ENCODE assay signal across 15 mouse cellular contexts in genomic region chr6:32203389-32203788, GRCm38 (mm10).
A peak's percentile ranks its signal among the peaks of the same experiment; 100 is the strongest.
DNase-seq lines count a peak whose midpoint lies in the region; ATAC-seq and TF ChIP-seq lines count a peak whose summit lies in the region.
"Had no signal": no experiment of that assay in that cellular context is flagged by ENCODE, and none has a peak within 500 bp of the region (broad histone marks: within the 10 kb centered on the region; RNA-seq: fewer than 3 reads in every experiment).

No protein-coding gene starts in this region.

- no peak for ATAC-seq in hindbrain, embryonic 13.5 days (ENCODE audit: low FRiP score)
- ATAC-seq in hindbrain, embryonic 12.5 days (ENCODE audit: low FRiP score): no peak
- ATAC-seq in neural tube, embryonic 13.5 days (ENCODE audit: low read depth): peak; percentile 23; the same call in 1 of the 2 replicates
- ATAC-seq in hindbrain, postnatal 0 days: peak; percentile 58; the same call in 1 of the 2 replicates
- ATAC-seq in megakaryocyte progenitor cell, adult 5-6 weeks (replicated peaks; ENCODE audit: poor library complexity): no peak
- ATAC-seq: CD4-positive, CD25-positive, alpha-beta regulatory T cell, adult 4 months; intestine, embryonic 16.5 days; liver, postnatal 0 days had no signal

- WGBS in hindbrain, embryonic 13.5 days: 37% methylated on average over 4 of the region's 4 CpGs
- 44% methylated on average over 4 of the region's 4 CpGs for WGBS in hindbrain, embryonic 12.5 days
- 25% methylated on average over 4 of the region's 4 CpGs for whole genome bisulfite sequencing in neural tube, embryonic 13.5 days
- WGBS in hindbrain, postnatal 0 days: 14% methylated on average over 4 of the region's 4 CpGs

- TF ChIP-seq CTCF in hindbrain, postnatal 0 days (IDR thresholded peaks at IDR 0.05; ENCODE audit: low read depth): no peak

- H3K27ac ChIP-seq in hindbrain, embryonic 13.5 days: peak overlapping the region; percentile 62
- H3K27ac ChIP-seq in hindbrain, embryonic 12.5 days: no peak overlapping the region
- H3K27ac ChIP-seq in neural tube, embryonic 13.5 days (replicated peaks): peak overlapping the region; percentile 64
- no peak overlapping the region for H3K27ac ChIP-seq in hindbrain, postnatal 0 days
- H3K27ac ChIP-seq: heart, embryonic 13.5 days; limb, embryonic 12.5 days; macrophage had no signal

- H3K9me3 ChIP-seq in hindbrain, embryonic 13.5 days: no peaks in the 10 kb centered on the region
- no peaks in the 10 kb centered on the region for H3K9me3 ChIP-seq in hindbrain, embryonic 12.5 days (replicated peaks)
- no peaks in the 10 kb centered on the region for H3K9me3 ChIP-seq in neural tube, embryonic 13.5 days
- H3K9me3 ChIP-seq in hindbrain, postnatal 0 days (ENCODE audit: low read length): no peaks in the 10 kb centered on the region
- H3K9me3 ChIP-seq: heart, embryonic 13.5 days; limb, embryonic 12.5 days had no signal

- H3K27me3 ChIP-seq in hindbrain, embryonic 13.5 days: no peaks in the 10 kb centered on the region
- H3K27me3 ChIP-seq in hindbrain, embryonic 12.5 days: no peaks in the 10 kb centered on the region
- no peaks in the 10 kb centered on the region for H3K27me3 ChIP-seq in neural tube, embryonic 13.5 days
- H3K27me3 ChIP-seq in hindbrain, postnatal 0 days (ENCODE audit: insufficient read depth, low read length): no peaks in the 10 kb centered on the region
- H3K27me3 ChIP-seq: heart, embryonic 13.5 days; limb, embryonic 12.5 days had no signal

- H3K9ac ChIP-seq in hindbrain, embryonic 13.5 days: no peak overlapping the region
- H3K9ac ChIP-seq in hindbrain, embryonic 12.5 days: no peak overlapping the region
- no peak overlapping the region for H3K9ac ChIP-seq in neural tube, embryonic 13.5 days
- no peak overlapping the region for H3K9ac ChIP-seq in hindbrain, postnatal 0 days (replicated peaks; ENCODE audit: low read length)
- H3K9ac ChIP-seq: heart, embryonic 13.5 days; limb, embryonic 12.5 days; liver, postnatal 0 days had no signal

- peaks cover 21% of the 10 kb centered on the region for H3K4me1 ChIP-seq in hindbrain, embryonic 13.5 days (replicated peaks)
- peaks cover 2% of the 10 kb centered on the region; the same call in 1 of the 2 replicates for H3K4me1 ChIP-seq in hindbrain, embryonic 12.5 days
- peaks cover 20% of the 10 kb centered on the region for H3K4me1 ChIP-seq in neural tube, embryonic 13.5 days (replicated peaks)
- H3K4me1 ChIP-seq in hindbrain, postnatal 0 days (ENCODE audit: insufficient read depth, low read length): no peaks in the 10 kb centered on the region
- H3K4me1 ChIP-seq: heart, embryonic 13.5 days had no signal

- no peak overlapping the region for H3K4me2 ChIP-seq in hindbrain, embryonic 13.5 days
- H3K4me2 ChIP-seq in hindbrain, embryonic 12.5 days (replicated peaks): no peak overlapping the region
- H3K4me2 ChIP-seq in neural tube, embryonic 13.5 days: no peak overlapping the region
- no peak overlapping the region for H3K4me2 ChIP-seq in hindbrain, postnatal 0 days (ENCODE audit: low read depth, low read length)
- H3K4me2 ChIP-seq: heart, embryonic 13.5 days; limb, embryonic 12.5 days had no signal

- peaks cover 31% of the 10 kb centered on the region for H3K36me3 ChIP-seq in hindbrain, embryonic 13.5 days
- H3K36me3 ChIP-seq in hindbrain, embryonic 12.5 days: no peaks in the 10 kb centered on the region
- H3K36me3 ChIP-seq in neural tube, embryonic 13.5 days: peaks cover 48% of the 10 kb centered on the region
- peaks cover 4% of the 10 kb centered on the region for H3K36me3 ChIP-seq in hindbrain, postnatal 0 days (ENCODE audit: insufficient read depth, low read length)

- no peak for DNase-seq in neural tube, embryonic 10.5 days (ENCODE audit: extremely low spot score, low spot score)
- DNase-seq in hindbrain, postnatal 0 days (ENCODE audit: low spot score): peak; percentile 51
- DNase-seq in frontal cortex, postnatal 14 days (ENCODE audit: low spot score in 2 of 2): no peak
- DNase-seq: liver, postnatal 0 days; thymus, postnatal 4 days had no signal

- no peak overlapping the region for H3K4me3 ChIP-seq in hindbrain, embryonic 13.5 days
- H3K4me3 ChIP-seq in hindbrain, embryonic 12.5 days: no peak overlapping the region
- H3K4me3 ChIP-seq in neural tube, embryonic 13.5 days: no peak overlapping the region
- H3K4me3 ChIP-seq in hindbrain, postnatal 0 days (ENCODE audit: low read length): no peak overlapping the region
- H3K4me3 ChIP-seq: heart, embryonic 13.5 days; limb, embryonic 12.5 days; myocyte had no signal

Comparison
In these comparisons a context has a peak if more than half of its experiments do, and no peak if none do; other contexts are left out.
1. ATAC-seq: peak in neural tube, embryonic 13.5 days (single experiment) and hindbrain, postnatal 0 days (single experiment); none in hindbrain, embryonic 13.5 days (single experiment), hindbrain, embryonic 12.5 days (single experiment) and megakaryocyte progenitor cell, adult 5-6 weeks (single experiment).
2. H3K27ac ChIP-seq: peak in hindbrain, embryonic 13.5 days (single experiment) and neural tube, embryonic 13.5 days (single experiment); none in hindbrain, embryonic 12.5 days (single experiment) and hindbrain, postnatal 0 days (single experiment).